Mouse (Mus musculus) embryonic facial prominence, embryonic 11.5 days (tissue): ENCODE measurements around the gene Smoc2. TPM values are rescaled to one million over a fixed set of nuclear protein-coding genes. Genes with fewer than 3 reads are reported as not detected.

ENCODE experiments used
- ATAC-seq: fragments of 200-750 bp; cut with Nextera tagmentation; replicated peaks from 2 replicates; pipeline ENCODE4 v1.8.0; 2017; ENCODE audit warnings: low read depth; ENCODE audit not compliant: insufficient number of reproducible peaks, low FRiP score, low TSS enrichment
- DNase-seq: peaks from one replicate; pipeline ENCODE4 v3.0.0-alpha.2; 2015; ENCODE audit warnings: low spot score
- H3K27ac ChIP-seq: fragments of 300-500 bp; sonication (generic); replicated peaks from 2 replicates; pipeline ENCODE4 v1.5.1; 2014; ENCODE audit warnings: mild to moderate bottlenecking, low read depth, low read length, control low read depth
- H3K27me3 ChIP-seq: fragments of 300-500 bp; sonication (generic); 2 replicates; pipeline ENCODE4 v1.6.1; 2014; ENCODE audit warnings: mild to moderate bottlenecking, low read length, moderate library complexity, mixed read lengths; ENCODE audit not compliant: control insufficient read depth, insufficient read depth
- H3K36me3 ChIP-seq: fragments of 300-500 bp; sonication (generic); replicated peaks from 2 replicates; pipeline ENCODE4 v1.6.1; 2014; ENCODE audit warnings: low read depth, mild to moderate bottlenecking, low read length, moderate library complexity, mixed read lengths; ENCODE audit not compliant: control insufficient read depth, insufficient read depth
- H3K4me1 ChIP-seq: fragments of 300-500 bp; sonication (generic); 2 replicates; pipeline ENCODE4 v1.6.1; 2014; ENCODE audit warnings: low read length, mixed read lengths; ENCODE audit not compliant: control insufficient read depth, insufficient read depth
- H3K4me2 ChIP-seq: fragments of 300-500 bp; sonication (generic); 2 replicates; pipeline ENCODE4 v1.6.1; 2014; ENCODE audit warnings: low read depth, mild to moderate bottlenecking, control low read depth, low read length, moderate library complexity
- H3K4me3 ChIP-seq: fragments of 300-500 bp; sonication (generic); 2 replicates; pipeline ENCODE4 v1.5.1; 2014; ENCODE audit warnings: low read depth, low read length, control low read depth
- H3K9ac ChIP-seq: fragments of 300-500 bp; sonication (generic); replicated peaks from 2 replicates; pipeline ENCODE4 v1.6.1; 2014; ENCODE audit warnings: mild to moderate bottlenecking, control low read depth, low read length
- H3K9me3 ChIP-seq: fragments of 300-500 bp; sonication (generic); replicated peaks from 2 replicates; pipeline ENCODE4 v1.6.1; 2016; ENCODE audit warnings: mild to moderate bottlenecking, low read length, inconsistent platforms, mixed read lengths; ENCODE audit not compliant: control insufficient read depth
- WGBS: fragments of 180-500 bp; shearing (Covaris S2); extraction: QIAGEN DNeasy Blood & Tissue Kit; methylation state at CpG from one replicate; pipeline ENCODE4 v1.1.7; 2014; 5-methylcytosine and 5-hydroxymethylcytosine counted together
- polyA plus RNA-seq: library from polyadenylated mRNA; unstranded; fragments of >200 nt; fragmentation: Nextera tagmentation; extraction: Ambion mirVana; gene quantifications from 2 replicates; pipeline ENCODE4 v1.2.1, GENCODE M21; 2014

Smoc2 gene
- polyA plus RNA-seq, 1 experiment from 2014 or later, result 45.0 TPM

- Histone ChIP-seq H3K27ac (no peak overlapping the region), H3K4me3 (no peak overlapping the region), H3K9ac (no peak overlapping the region), H3K27me3 (no peaks in the 10 kb centered on the region), H3K9me3 (no peaks in the 10 kb centered on the region), H3K4me2 (no peak overlapping the region), H3K36me3 (no peaks in the 10 kb centered on the region), H3K4me1 (no peaks in the 10 kb centered on the region)
- DNase-seq (no peak), ATAC-seq (no peak)
- WGBS, result 82% methylated on average over 1 of the region's 1 CpGs
Observed at GRCm38 (mm10) chr17:14361511-14361910, 82.2 kb downstream of the Smoc2 start.

DNA sequence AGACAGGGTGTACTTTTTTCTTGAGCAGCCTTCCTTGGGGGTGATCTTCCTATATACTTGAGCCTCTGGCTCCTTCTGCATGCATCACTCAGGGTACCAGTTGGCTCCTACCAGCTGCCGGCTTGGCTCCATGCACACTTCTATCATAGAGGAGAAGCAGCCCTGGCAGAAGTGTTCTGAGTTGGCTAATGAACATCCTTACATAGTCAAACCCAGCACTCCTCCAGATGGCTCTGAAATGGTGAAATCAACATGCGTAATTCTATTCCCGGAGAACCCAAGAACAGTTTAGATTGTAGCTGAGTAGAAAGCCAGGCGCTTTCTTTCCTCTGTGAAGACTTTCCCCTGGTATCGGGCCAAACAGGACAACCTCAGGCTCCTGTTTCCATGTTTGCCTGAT lies 91.2 kb downstream of the Smoc2 start:
- DNase-seq (no peak), ATAC-seq (no peak)
- Histone ChIP-seq H3K27ac (no peak overlapping the region), H3K27me3 (no peaks in the 10 kb centered on the region), H3K4me2 (no peak overlapping the region), H3K9ac (no peak overlapping the region), H3K9me3 (no peaks in the 10 kb centered on the region), H3K4me1 (no peaks in the 10 kb centered on the region), H3K36me3 (no peaks in the 10 kb centered on the region), H3K4me3 (no peak overlapping the region)
- 90% methylated on average over 5 of the region's 5 CpGs for WGBS

DNA sequence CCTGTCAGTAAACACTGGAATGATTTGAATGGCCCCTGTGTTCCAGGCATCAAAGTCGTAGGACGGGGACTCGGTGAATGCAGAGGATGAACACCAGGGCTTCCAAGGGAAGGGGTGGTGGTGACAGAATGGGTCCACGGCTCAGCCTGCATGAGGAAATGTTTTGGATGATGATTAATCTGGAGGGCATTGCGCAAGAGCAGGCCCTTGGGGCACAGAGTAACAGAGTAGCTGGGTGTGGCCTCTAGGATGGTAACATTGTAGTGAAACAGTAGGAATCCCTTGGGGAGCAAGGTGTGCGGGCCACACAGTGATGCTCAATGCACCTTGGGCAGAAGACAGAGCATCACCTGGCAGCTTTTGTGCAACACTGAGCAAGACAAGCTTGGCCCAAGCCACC lies 92.3 kb downstream of the Smoc2 start:
- no peak overlapping the region for H3K4me3 ChIP-seq
- H3K4me2 ChIP-seq, result no peak overlapping the region
- H3K36me3 ChIP-seq, result no peaks in the 10 kb centered on the region
- no peaks in the 10 kb centered on the region for H3K27me3 ChIP-seq
- H3K4me1 ChIP-seq, result no peaks in the 10 kb centered on the region
- 66% methylated on average over 6 of the region's 6 CpGs for WGBS
- no peak overlapping the region for H3K9ac ChIP-seq
- ATAC-seq (no peak), DNase-seq (no peak)
- no peaks in the 10 kb centered on the region for H3K9me3 ChIP-seq
- no peak overlapping the region for H3K27ac ChIP-seq

GRCm38 (mm10) chr17:14372324-14373145 lies 93.2 kb downstream of the Smoc2 start:
- Histone ChIP-seq H3K4me2 (no peak overlapping the region), H3K9ac (no peak overlapping the region), H3K27ac (no peak overlapping the region), H3K27me3 (no peaks in the 10 kb centered on the region), H3K4me1 (no peaks in the 10 kb centered on the region), H3K4me3 (no peak overlapping the region), H3K36me3 (no peaks in the 10 kb centered on the region), H3K9me3 (no peaks in the 10 kb centered on the region)
- DNase-seq (no peak), ATAC-seq (0 out of 2 replicates have a peak, but pooled peaks have one; percentile 50)
- WGBS, result 71% methylated on average over 25 of the region's 25 CpGs

GRCm38 (mm10) chr17:14378692-14379446 lies 99.6 kb downstream of the Smoc2 start:
- Histone ChIP-seq H3K9me3 (no peaks in the 10 kb centered on the region), H3K27me3 (no peaks in the 10 kb centered on the region), H3K27ac (no peak overlapping the region), H3K4me2 (no peak overlapping the region), H3K4me3 (no peak overlapping the region), H3K9ac (no peak overlapping the region), H3K36me3 (no peaks in the 10 kb centered on the region), H3K4me1 (no peaks in the 10 kb centered on the region)
- 42% methylated on average over 17 of the region's 17 CpGs for WGBS
- ATAC-seq (peak; percentile 74; the same call in 1 of the 2 replicates), DNase-seq (peak; percentile 79)

GRCm38 (mm10) chr17:14379518-14379917 lies 100.2 kb downstream of the Smoc2 start:
- H3K4me3 ChIP-seq, result no peak overlapping the region
- DNase-seq (no peak), ATAC-seq (no peak)
- H3K36me3 ChIP-seq, result no peaks in the 10 kb centered on the region
- WGBS, result 52% methylated on average over 2 of the region's 2 CpGs
- H3K27ac ChIP-seq, result no peak overlapping the region
- no peaks in the 10 kb centered on the region for H3K27me3 ChIP-seq
- no peaks in the 10 kb centered on the region for H3K9me3 ChIP-seq
- H3K4me2 ChIP-seq, result no peak overlapping the region
- no peaks in the 10 kb centered on the region for H3K4me1 ChIP-seq
- H3K9ac ChIP-seq, result no peak overlapping the region

DNA sequence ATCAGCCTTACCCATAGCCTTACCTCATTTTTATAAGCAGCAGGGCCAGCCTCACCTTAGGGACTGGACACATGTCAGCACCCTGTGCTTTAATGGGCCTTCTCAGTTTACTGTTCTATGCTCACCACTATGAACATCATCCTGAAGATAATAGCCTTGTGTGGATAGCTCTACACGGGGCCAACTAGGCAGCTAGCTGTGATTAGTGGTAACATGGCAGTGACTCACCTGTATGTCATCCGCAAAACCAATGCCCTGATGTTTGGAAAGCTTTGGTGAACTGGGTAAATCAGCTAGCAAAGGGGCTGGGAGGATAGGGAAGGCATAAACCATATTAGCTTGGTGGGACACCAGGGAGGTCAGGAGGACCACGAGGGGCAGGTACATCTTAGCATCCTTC lies 100.7 kb downstream of the Smoc2 start:
- no peak overlapping the region for H3K9ac ChIP-seq
- H3K27me3 ChIP-seq, result no peaks in the 10 kb centered on the region
- DNase-seq (no peak), ATAC-seq (no peak)
- H3K9me3 ChIP-seq, result no peaks in the 10 kb centered on the region
- no peak overlapping the region for H3K4me3 ChIP-seq
- H3K36me3 ChIP-seq, result no peaks in the 10 kb centered on the region
- no peak overlapping the region for H3K4me2 ChIP-seq
- no peaks in the 10 kb centered on the region for H3K4me1 ChIP-seq
- no peak overlapping the region for H3K27ac ChIP-seq
- 85% methylated on average over 3 of the region's 3 CpGs for WGBS

DNA sequence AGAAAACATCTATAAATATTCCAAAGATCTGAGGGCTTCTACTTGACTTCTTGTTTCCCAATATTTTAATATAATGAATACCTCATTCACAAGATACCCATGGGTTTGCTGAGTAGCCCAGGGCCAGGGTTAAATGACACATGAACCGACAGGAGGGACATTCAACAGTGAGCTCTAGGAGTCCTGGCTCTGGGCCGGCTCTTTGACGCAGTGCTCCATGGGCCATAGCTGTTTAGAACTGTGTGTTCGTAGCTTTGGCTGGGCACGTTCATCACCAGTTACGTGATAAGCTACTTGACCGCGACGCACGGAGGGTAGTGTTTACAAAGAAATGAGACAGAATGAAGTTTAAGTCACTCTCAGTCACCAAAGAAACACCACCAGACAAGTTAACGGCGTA lies 101.2 kb downstream of the Smoc2 start:
- no peak for DNase-seq
- Histone ChIP-seq H3K4me2 (no peak overlapping the region), H3K4me3 (no peak overlapping the region), H3K36me3 (no peaks in the 10 kb centered on the region), H3K9ac (no peak overlapping the region), H3K27me3 (no peaks in the 10 kb centered on the region), H3K27ac (no peak overlapping the region), H3K9me3 (no peaks in the 10 kb centered on the region), H3K4me1 (no peaks in the 10 kb centered on the region)
- 64% methylated on average over 12 of the region's 12 CpGs for WGBS
- no peak for ATAC-seq
